Mouse (Mus musculus) intestine, embryonic 16.5 days (tissue): ENCODE data around the gene Usf1. TPM values are rescaled to one million over a fixed set of nuclear protein-coding genes. Genes with fewer than 3 reads are reported as not detected.

Source experiments
- ATAC-seq: fragments of 200-750 bp; cut with Nextera tagmentation; 2 replicates; pipeline ENCODE4 v1.8.0; 2017; ENCODE audit warnings: moderate TSS enrichment, moderate library complexity
- H3K27ac ChIP-seq: fragments of 300-500 bp; sonication (generic); 2 replicates; pipeline ENCODE4 v1.5.1; 2014; ENCODE audit warnings: mild to moderate bottlenecking, low read length
- H3K27me3 ChIP-seq: fragments of 300-500 bp; sonication (generic); replicated peaks from 2 replicates; pipeline ENCODE4 v1.6.1; 2014; ENCODE audit warnings: low read length, control low read depth, mixed read lengths; ENCODE audit not compliant: control insufficient read depth, insufficient read depth
- H3K36me3 ChIP-seq: fragments of 300-500 bp; sonication (generic); 2 replicates; pipeline ENCODE4 v1.6.1; 2014; ENCODE audit warnings: low read length, control low read depth; ENCODE audit not compliant: control insufficient read depth, insufficient read depth
- H3K4me1 ChIP-seq: fragments of 300-500 bp; sonication (generic); 2 replicates; pipeline ENCODE4 v1.6.1; 2014; ENCODE audit warnings: low read length, control low read depth, mixed read lengths; ENCODE audit not compliant: control insufficient read depth, insufficient read depth
- H3K4me2 ChIP-seq: fragments of 300-500 bp; sonication (generic); 2 replicates; pipeline ENCODE4 v1.6.1; 2014; ENCODE audit warnings: low read depth, low read length, control low read depth
- H3K4me3 ChIP-seq: fragments of 300-500 bp; sonication (generic); 2 replicates; pipeline ENCODE4 v1.5.1; 2014; ENCODE audit warnings: mild to moderate bottlenecking, low read length
- H3K9ac ChIP-seq: fragments of 300-500 bp; sonication (generic); 2 replicates; pipeline ENCODE4 v1.6.1; 2014; ENCODE audit warnings: low read depth, low read length
- H3K9me3 ChIP-seq: fragments of 300-500 bp; sonication (generic); 2 replicates; pipeline ENCODE4 v1.6.1; 2016; ENCODE audit warnings: low read length, control low read depth; ENCODE audit not compliant: control insufficient read depth
- WGBS: fragments of 180-500 bp; shearing (Covaris S2); extraction: QIAGEN DNeasy Blood & Tissue Kit; methylation state at CpG from one replicate; pipeline ENCODE4 v1.1.7; 2014; 5-methylcytosine and 5-hydroxymethylcytosine counted together
- polyA plus RNA-seq: library from polyadenylated mRNA; unstranded; fragments of >200 nt; fragmentation: Nextera tagmentation; extraction: Ambion mirVana; gene quantifications from 2 replicates; pipeline ENCODE4 v1.2.1, GENCODE M21; 2015

The Usf1 gene
- polyA plus RNA-seq, 1 experiment from 2014 or later = 58.1 TPM

DNA sequence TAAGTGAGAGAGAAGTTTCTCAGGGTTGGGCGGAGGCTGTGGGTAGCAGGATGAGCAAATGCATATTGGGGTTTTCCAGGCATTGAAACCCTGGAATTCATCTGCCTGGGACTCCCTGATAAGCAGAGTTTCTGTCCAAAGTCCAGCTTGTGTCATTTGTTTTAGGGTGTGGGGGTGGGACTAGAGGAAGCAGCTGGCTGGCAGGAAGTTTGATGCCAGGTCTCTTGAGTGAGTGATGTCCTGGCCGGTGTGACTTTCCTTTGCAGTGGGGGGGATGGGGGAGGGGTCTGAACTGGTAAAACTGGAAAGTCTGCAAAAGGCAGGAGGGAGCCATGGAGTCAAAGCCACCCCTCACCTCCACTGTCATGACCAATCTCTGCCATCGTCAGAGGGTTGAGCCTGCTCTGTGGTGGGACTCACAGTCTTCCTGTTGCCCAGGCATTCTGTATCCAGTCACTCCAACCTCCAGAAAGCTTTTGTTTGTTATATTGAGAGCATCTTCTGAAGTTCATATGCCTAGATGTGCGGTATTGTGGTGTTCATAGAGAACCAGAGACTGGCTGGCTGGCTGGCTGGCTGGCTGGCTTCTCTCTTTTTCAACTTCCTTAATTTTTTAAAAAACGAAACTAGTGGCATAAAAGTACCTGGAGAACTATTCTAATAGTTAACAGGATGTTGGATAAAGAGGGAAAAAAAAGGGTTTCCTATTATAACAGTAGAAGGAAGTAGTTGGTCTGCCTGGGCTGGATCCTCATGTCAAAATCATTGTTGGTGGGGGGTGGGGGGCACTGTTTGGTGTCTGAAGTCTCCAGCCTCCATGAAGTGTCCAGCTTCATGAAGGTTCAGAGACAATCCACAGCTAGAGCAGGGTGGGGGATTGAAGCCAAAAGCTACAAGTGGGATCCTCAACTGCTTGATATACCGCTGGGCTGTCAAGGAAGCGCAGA lies 30.6 kb downstream of the Usf1 start:
- peak; percentile 50 for ATAC-seq
- Histone ChIP-seq H3K27ac (peak overlapping the region; percentile 89), H3K36me3 (no peaks in the 10 kb centered on the region), H3K9ac (peak overlapping the region; percentile 24), H3K9me3 (0 out of 2 replicates have a peak, but pooled peaks cover 2% of the 10 kb centered on the region), H3K4me2 (peak overlapping the region; percentile 53), H3K4me3 (peak overlapping the region; percentile 29), H3K27me3 (no peaks in the 10 kb centered on the region), H3K4me1 (peaks cover 35% of the 10 kb centered on the region)
- 36% methylated on average over 7 of the region's 7 CpGs for WGBS

- Histone ChIP-seq H3K9ac (peak overlapping the region; percentile 24), H3K36me3 (no peaks in the 10 kb centered on the region), H3K9me3 (0 out of 2 replicates have a peak, but pooled peaks cover 2% of the 10 kb centered on the region), H3K27ac (peak overlapping the region; percentile 89), H3K27me3 (no peaks in the 10 kb centered on the region), H3K4me3 (peak overlapping the region; percentile 29), H3K4me1 (peaks cover 37% of the 10 kb centered on the region), H3K4me2 (peak overlapping the region; percentile 53)
- no peak for ATAC-seq
- WGBS = 41% methylated on average over 8 of the region's 8 CpGs
Observed at GRCm38 (mm10) chr1:171442413-171442760, 31.3 kb downstream of the Usf1 start.

- 62% methylated on average over 5 of the region's 5 CpGs for WGBS
- Histone ChIP-seq H3K4me3 (no peak overlapping the region), H3K36me3 (no peaks in the 10 kb centered on the region), H3K4me2 (no peak overlapping the region), H3K9me3 (0 out of 2 replicates have a peak, but pooled peaks cover 2% of the 10 kb centered on the region), H3K4me1 (peaks cover 25% of the 10 kb centered on the region), H3K27me3 (no peaks in the 10 kb centered on the region), H3K27ac (no peak overlapping the region), H3K9ac (no peak overlapping the region)
- ATAC-seq = no peak
Observed at GRCm38 (mm10) chr1:171445050-171445449, 33.9 kb downstream of the Usf1 start.

DNA sequence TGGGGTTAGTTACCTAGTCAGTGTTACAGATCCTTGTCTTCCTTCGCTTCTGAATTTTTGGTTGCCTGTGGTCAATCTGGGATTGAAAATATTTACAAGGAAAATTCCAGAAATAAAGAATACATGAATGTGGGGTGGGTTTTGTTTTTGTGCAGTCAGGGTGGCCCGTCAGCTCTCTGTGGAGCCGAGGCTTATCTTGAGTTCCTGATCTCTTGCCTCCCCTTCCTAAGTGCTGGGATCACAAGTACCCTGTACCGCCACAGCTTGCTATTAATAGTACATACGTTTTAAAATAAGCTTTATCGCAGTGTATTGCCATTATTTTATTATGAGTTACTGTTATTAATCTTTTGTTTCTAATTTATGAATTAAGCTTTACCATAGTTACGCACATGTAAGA lies 35.7 kb downstream of the Usf1 start:
- no peak for ATAC-seq
- Histone ChIP-seq H3K36me3 (no peaks in the 10 kb centered on the region), H3K4me1 (peaks cover 8% of the 10 kb centered on the region), H3K27ac (no peak overlapping the region), H3K4me2 (no peak overlapping the region), H3K27me3 (no peaks in the 10 kb centered on the region), H3K4me3 (no peak overlapping the region), H3K9ac (no peak overlapping the region), H3K9me3 (0 out of 2 replicates have a peak, but pooled peaks cover 2% of the 10 kb centered on the region)
- WGBS = 57% methylated on average over 7 of the region's 7 CpGs

DNA sequence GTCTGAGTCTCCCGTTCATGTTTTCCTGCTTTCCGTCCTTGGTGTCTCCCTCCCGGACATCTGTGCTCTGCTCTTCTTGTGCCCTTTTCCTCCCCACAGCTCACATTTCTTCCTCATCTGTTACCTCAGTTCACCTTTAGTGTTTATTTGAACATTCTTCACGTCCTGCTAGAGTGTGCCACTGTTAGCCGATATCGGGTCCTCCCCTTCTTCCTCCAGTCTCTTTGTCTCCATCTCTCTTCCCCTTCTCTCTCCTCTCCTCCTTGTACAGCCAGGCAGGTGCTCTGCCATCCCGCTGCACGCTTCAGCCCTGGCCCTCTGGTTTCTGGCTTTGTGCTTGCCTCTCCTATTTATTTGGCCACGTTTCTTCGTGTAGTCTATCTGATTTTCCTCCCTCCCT lies 36.6 kb downstream of the Usf1 start:
- no peaks in the 10 kb centered on the region for H3K36me3 ChIP-seq
- no peak overlapping the region for H3K27ac ChIP-seq
- no peak overlapping the region for H3K4me2 ChIP-seq
- ATAC-seq = no peak
- no peak overlapping the region for H3K4me3 ChIP-seq
- 0 out of 2 replicates have a peak, but pooled peaks cover 2% of the 10 kb centered on the region for H3K9me3 ChIP-seq
- WGBS = 35% methylated on average over 10 of the region's 10 CpGs
- H3K4me1 ChIP-seq = peaks cover 8% of the 10 kb centered on the region
- no peaks in the 10 kb centered on the region for H3K27me3 ChIP-seq
- H3K9ac ChIP-seq = no peak overlapping the region

DNA sequence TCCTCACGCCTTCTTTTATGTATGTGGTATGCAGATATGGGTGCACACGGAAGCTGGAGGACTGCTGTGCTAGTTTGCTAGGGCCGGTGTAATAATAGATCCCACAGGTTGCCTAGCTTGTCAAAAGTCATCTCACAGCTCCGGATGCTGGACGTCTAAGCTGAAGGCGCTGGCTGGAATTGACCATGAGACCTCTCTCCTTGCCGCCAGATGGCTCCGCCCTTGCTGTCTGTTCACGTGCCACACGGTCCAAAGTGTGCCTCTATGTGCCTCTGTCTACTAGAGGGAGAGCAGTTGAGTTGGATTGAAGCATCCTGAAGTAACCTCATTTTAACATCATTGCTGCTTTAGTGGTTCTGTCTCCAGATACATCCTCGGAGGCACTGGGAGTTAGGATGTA lies 38.9 kb downstream of the Usf1 start:
- WGBS = 74% methylated on average over 11 of the region's 11 CpGs
- H3K9me3 ChIP-seq = 0 out of 2 replicates have a peak, but pooled peaks cover 2% of the 10 kb centered on the region
- no peak overlapping the region for H3K4me2 ChIP-seq
- H3K4me3 ChIP-seq = no peak overlapping the region
- no peaks in the 10 kb centered on the region for H3K36me3 ChIP-seq
- H3K9ac ChIP-seq = no peak overlapping the region
- ATAC-seq = no peak
- peaks cover 7% of the 10 kb centered on the region; the same call in 1 of the 2 replicates for H3K4me1 ChIP-seq
- no peaks in the 10 kb centered on the region for H3K27me3 ChIP-seq
- no peak overlapping the region for H3K27ac ChIP-seq

GRCm38 (mm10) chr1:171451001-171451400 lies 39.9 kb downstream of the Usf1 start:
- Histone ChIP-seq H3K9ac (no peak overlapping the region), H3K4me1 (peaks cover 7% of the 10 kb centered on the region; the same call in 1 of the 2 replicates), H3K36me3 (no peaks in the 10 kb centered on the region), H3K4me2 (no peak overlapping the region), H3K4me3 (no peak overlapping the region), H3K27ac (no peak overlapping the region), H3K27me3 (no peaks in the 10 kb centered on the region), H3K9me3 (0 out of 2 replicates have a peak, but pooled peaks cover 2% of the 10 kb centered on the region)
- no peak for ATAC-seq
- WGBS = 64% methylated on average over 10 of the region's 10 CpGs

DNA sequence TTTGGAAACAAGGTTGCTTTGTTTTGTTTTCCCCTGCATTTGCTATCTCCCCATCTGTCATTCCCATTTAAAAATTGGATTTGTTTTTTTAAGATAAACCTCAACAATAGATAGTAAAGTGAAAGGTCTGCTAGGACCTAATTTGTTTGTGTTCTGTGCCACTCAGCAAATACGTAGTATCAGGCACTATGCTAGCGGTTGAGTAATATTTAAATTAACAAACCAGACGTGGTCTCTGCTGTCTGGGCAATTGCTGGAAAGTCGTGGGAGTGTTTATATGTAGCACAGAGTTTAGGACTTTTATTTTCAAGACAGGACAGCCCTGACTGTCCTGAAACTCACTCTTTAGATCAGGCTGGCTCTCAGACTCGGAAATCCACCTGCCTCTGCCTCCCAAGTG lies 41.4 kb downstream of the Usf1 start:
- H3K4me2 ChIP-seq = no peak overlapping the region
- no peak overlapping the region for H3K4me3 ChIP-seq
- H3K27me3 ChIP-seq = no peaks in the 10 kb centered on the region
- no peak overlapping the region for H3K27ac ChIP-seq
- WGBS = 57% methylated on average over 5 of the region's 5 CpGs
- H3K9me3 ChIP-seq = no peaks in the 10 kb centered on the region
- 0 out of 2 replicates have a peak, but pooled peaks cover 5% of the 10 kb centered on the region for H3K4me1 ChIP-seq
- H3K36me3 ChIP-seq = no peaks in the 10 kb centered on the region
- no peak overlapping the region for H3K9ac ChIP-seq
- ATAC-seq = no peak

GRCm38 (mm10) chr1:171452923-171453322 lies 41.8 kb downstream of the Usf1 start:
- WGBS = 77% methylated on average over 5 of the region's 5 CpGs
- H3K27ac ChIP-seq = no peak overlapping the region; the same call in 1 of the 2 replicates

More at GRCm38 (mm10) chr1:171452923-171453322, 41.8 kb downstream of the Usf1 start:
- 0 out of 2 replicates have a peak, but pooled peaks cover 5% of the 10 kb centered on the region for H3K4me1 ChIP-seq
- no peak overlapping the region for H3K4me2 ChIP-seq
- no peak overlapping the region for H3K9ac ChIP-seq
- peak; percentile 27; the same call in 1 of the 2 replicates for ATAC-seq
- no peak overlapping the region for H3K4me3 ChIP-seq
- no peaks in the 10 kb centered on the region for H3K9me3 ChIP-seq
- H3K27me3 ChIP-seq = no peaks in the 10 kb centered on the region
- no peaks in the 10 kb centered on the region for H3K36me3 ChIP-seq
